Mouse (Mus musculus) neural tube, embryonic 15.5 days (tissue): ENCODE data around the gene Flna. TPM values are rescaled to one million over a fixed set of nuclear protein-coding genes. Genes with fewer than 3 reads are reported as not detected.
"Not testable (repeated sequence)": the region's sequence is repeated elsewhere in the genome, so short reads cannot be mapped to it uniquely, and the experiment has no call there.

Experiments used
- ATAC-seq: fragments of 200-750 bp; cut with Nextera tagmentation; 2 replicates; pipeline ENCODE4 v1.8.0; 2017; ENCODE audit warnings: mild to moderate bottlenecking, moderate TSS enrichment, moderate library complexity; ENCODE audit not compliant: low FRiP score
- H3K27ac ChIP-seq: fragments of 300-500 bp; sonication (generic); replicated peaks from 2 replicates; pipeline ENCODE4 v1.5.1; 2015; ENCODE audit warnings: mild to moderate bottlenecking, inconsistent platforms
- H3K27me3 ChIP-seq: fragments of 300-500 bp; sonication (generic); replicated peaks from 2 replicates; pipeline ENCODE4 v1.6.1; 2015; ENCODE audit warnings: inconsistent platforms
- H3K36me3 ChIP-seq: fragments of 300-500 bp; sonication (generic); 2 replicates; pipeline ENCODE4 v1.6.1; 2015; ENCODE audit warnings: inconsistent platforms
- H3K4me1 ChIP-seq: fragments of 300-500 bp; sonication (generic); 2 replicates; pipeline ENCODE4 v1.6.1; 2015; ENCODE audit warnings: inconsistent platforms
- H3K4me2 ChIP-seq: fragments of 300-500 bp; sonication (generic); 2 replicates; pipeline ENCODE4 v1.6.1; 2015; ENCODE audit warnings: inconsistent platforms, mild to moderate bottlenecking, moderate library complexity
- H3K4me3 ChIP-seq: fragments of 300-500 bp; sonication (generic); replicated peaks from 2 replicates; pipeline ENCODE4 v1.5.1; 2015; ENCODE audit warnings: mild to moderate bottlenecking, inconsistent platforms
- H3K9ac ChIP-seq: fragments of 300-500 bp; sonication (generic); replicated peaks from 2 replicates; pipeline ENCODE4 v1.6.1; 2015; ENCODE audit warnings: mild to moderate bottlenecking, inconsistent platforms
- H3K9me3 ChIP-seq: fragments of 300-500 bp; sonication (generic); replicated peaks from 2 replicates; pipeline ENCODE4 v1.6.1; 2016; ENCODE audit warnings: inconsistent platforms
- WGBS: fragments of 180-500 bp; shearing (Covaris S2); methylation state at CpG from one replicate; pipeline ENCODE4 v1.1.7; 2015; ENCODE audit warnings: mixed read lengths; 5-methylcytosine and 5-hydroxymethylcytosine counted together
- polyA plus RNA-seq: library from polyadenylated mRNA; unstranded; fragments of >200 nt; fragmentation: Nextera tagmentation; extraction: Ambion mirVana; gene quantifications from 2 replicates; pipeline ENCODE4 v1.2.1, GENCODE M21; 2015

The Flna gene
- polyA plus RNA-seq, 1 experiment from 2014 or later: 67.3 TPM

GRCm38 (mm10) chrX:74244614-74245083, 5.0 kb downstream of the Flna start:
- peak overlapping the region; percentile 60 for H3K4me2 ChIP-seq
- peak; percentile 18 for ATAC-seq
- H3K27me3 ChIP-seq: no peaks in the 10 kb centered on the region
- H3K4me1 ChIP-seq: peaks cover 15% of the 10 kb centered on the region
- peak overlapping the region; percentile 89 for H3K27ac ChIP-seq
- H3K4me3 ChIP-seq: peak overlapping the region; percentile 54
- WGBS: 36% methylated on average over 3 of the region's 3 CpGs
- H3K36me3 ChIP-seq: peaks cover 30% of the 10 kb centered on the region
- H3K9me3 ChIP-seq: no peaks in the 10 kb centered on the region
- peak overlapping the region; percentile 65 for H3K9ac ChIP-seq

- WGBS: 71% methylated on average over 3 of the region's 3 CpGs
- Histone ChIP-seq H3K36me3 (peaks cover 38% of the 10 kb centered on the region), H3K9ac (no peak overlapping the region; the same call in 1 of the 2 replicates), H3K4me2 (peak overlapping the region; percentile 60), H3K4me1 (peaks cover 11% of the 10 kb centered on the region), H3K27ac (no peak overlapping the region), H3K9me3 (no peaks in the 10 kb centered on the region), H3K4me3 (peak overlapping the region; percentile 54), H3K27me3 (no peaks in the 10 kb centered on the region)
- no peak for ATAC-seq
These were observed 5.8 kb downstream of the Flna start for GRCm38 (mm10) chrX:74243807-74244206.

GRCm38 (mm10) chrX:74243396-74243795, 6.2 kb downstream of the Flna start:
- peak overlapping the region; percentile 60 for H3K4me2 ChIP-seq
- no peak overlapping the region; the same call in 1 of the 2 replicates for H3K9ac ChIP-seq
- H3K36me3 ChIP-seq: peaks cover 38% of the 10 kb centered on the region
- ATAC-seq: no peak
- H3K4me3 ChIP-seq: peak overlapping the region; percentile 54
- no peaks in the 10 kb centered on the region for H3K9me3 ChIP-seq
- no peak overlapping the region for H3K27ac ChIP-seq
- H3K4me1 ChIP-seq: peaks cover 11% of the 10 kb centered on the region
- WGBS: 86% methylated on average over 2 of the region's 2 CpGs
- no peaks in the 10 kb centered on the region for H3K27me3 ChIP-seq

- no peak overlapping the region for H3K27ac ChIP-seq
- H3K4me2 ChIP-seq: no peak overlapping the region
- peaks cover 11% of the 10 kb centered on the region for H3K4me1 ChIP-seq
- no peaks in the 10 kb centered on the region for H3K9me3 ChIP-seq
- no peaks in the 10 kb centered on the region for H3K27me3 ChIP-seq
- H3K4me3 ChIP-seq: no peak overlapping the region
- no peak overlapping the region for H3K9ac ChIP-seq
- ATAC-seq: no peak
- peaks cover 59% of the 10 kb centered on the region for H3K36me3 ChIP-seq
- 91% methylated on average over 4 of the region's 4 CpGs for WGBS
These were observed 9.3 kb downstream of the Flna start for GRCm38 (mm10) chrX:74240332-74240731.

- Histone ChIP-seq H3K4me3 (no peak overlapping the region), H3K9ac (no peak overlapping the region), H3K4me1 (no peaks in the 10 kb centered on the region), H3K27ac (no peak overlapping the region), H3K27me3 (no peaks in the 10 kb centered on the region), H3K9me3 (no peaks in the 10 kb centered on the region), H3K4me2 (no peak overlapping the region), H3K36me3 (peaks cover 80% of the 10 kb centered on the region)
- ATAC-seq: no peak
- WGBS: 94% methylated on average over 5 of the region's 5 CpGs
These were observed 16.4 kb downstream of the Flna start for GRCm38 (mm10) chrX:74233196-74233595.

GRCm38 (mm10) chrX:74230038-74230437, 19.6 kb downstream of the Flna start:
- Histone ChIP-seq H3K4me1 (no peaks in the 10 kb centered on the region), H3K27ac (no peak overlapping the region), H3K36me3 (peaks cover 86% of the 10 kb centered on the region), H3K4me2 (no peak overlapping the region), H3K4me3 (no peak overlapping the region), H3K9me3 (no peaks in the 10 kb centered on the region), H3K27me3 (no peaks in the 10 kb centered on the region), H3K9ac (no peak overlapping the region)
- WGBS: 74% methylated on average over 1 of the region's 1 CpGs
- ATAC-seq: no peak

GRCm38 (mm10) chrX:74220099-74220498, 29.5 kb downstream of the Flna start:
- H3K9me3 ChIP-seq: not testable (repeated sequence)

GRCm38 (mm10) chrX:74219449-74219848, 30.2 kb downstream of the Flna start:
- Histone ChIP-seq H3K4me1 (no peaks in the 10 kb centered on the region), H3K27me3 (no peaks in the 10 kb centered on the region), H3K4me2 (no peak overlapping the region), H3K27ac (no peak overlapping the region), H3K4me3 (no peak overlapping the region), H3K36me3 (peaks cover 15% of the 10 kb centered on the region; the same call in 1 of the 2 replicates), H3K9me3 (no peaks in the 10 kb centered on the region), H3K9ac (no peak overlapping the region)
- no peak for ATAC-seq
- 70% methylated on average over 13 of the region's 13 CpGs for WGBS

More at GRCm38 (mm10) chrX:74220099-74220498, 29.5 kb downstream of the Flna start:
- 64% methylated on average over 1 of the region's 1 CpGs for WGBS
- H3K27me3 ChIP-seq, H3K9ac ChIP-seq, H3K4me3 ChIP-seq, H3K4me2 ChIP-seq, ATAC-seq, H3K27ac ChIP-seq, H3K4me1 ChIP-seq: not testable (repeated sequence)
- H3K36me3 ChIP-seq: peaks cover 21% of the 10 kb centered on the region; the same call in 1 of the 2 replicates

- 92% methylated on average over 4 of the region's 4 CpGs for WGBS
- Histone ChIP-seq H3K9me3 (no peaks in the 10 kb centered on the region), H3K9ac (no peak overlapping the region), H3K4me1 (no peaks in the 10 kb centered on the region), H3K27me3 (no peaks in the 10 kb centered on the region), H3K27ac (no peak overlapping the region), H3K4me2 (no peak overlapping the region), H3K36me3 (peaks cover 10% of the 10 kb centered on the region; the same call in 1 of the 2 replicates), H3K4me3 (no peak overlapping the region)
- no peak for ATAC-seq
These were observed 31.1 kb downstream of the Flna start for GRCm38 (mm10) chrX:74218496-74218895.

GRCm38 (mm10) chrX:74203556-74203955, 46.1 kb downstream of the Flna start:
- Histone ChIP-seq H3K9ac (no peak overlapping the region), H3K27ac (no peak overlapping the region), H3K4me2 (no peak overlapping the region), H3K4me1 (no peaks in the 10 kb centered on the region), H3K27me3 (no peaks in the 10 kb centered on the region), H3K36me3 (no peaks in the 10 kb centered on the region), H3K4me3 (no peak overlapping the region), H3K9me3 (no peaks in the 10 kb centered on the region)
- no peak for ATAC-seq
- 91% methylated on average over 2 of the region's 2 CpGs for WGBS

- Histone ChIP-seq H3K9ac (no peak within 1 kb of the TSS), H3K4me3 (no peak within 1 kb of the TSS), H3K36me3 (no peaks in the 10 kb centered on the region), H3K4me1 (no peaks in the 10 kb centered on the region), H3K9me3 (no peaks in the 10 kb centered on the region), H3K27me3 (no peaks in the 10 kb centered on the region), H3K4me2 (no peak within 1 kb of the TSS), H3K27ac (no peak within 1 kb of the TSS)
- 90% methylated on average over 17 of the region's 17 CpGs for WGBS
- ATAC-seq: no peak
These were observed 72.7 kb downstream of the Flna start, which contains the start of gene Tktl1 for GRCm38 (mm10) chrX:74176959-74177358. TSS of gene Tktl1 (plus strand) at chrX:74177259.
